ENCODE assay signal across 8 mouse cellular contexts in genomic region chr17:56303847-56304586, GRCm38 (mm10). TPM values are rescaled to one million over a fixed set of nuclear protein-coding genes. Genes with fewer than 3 reads are reported as not detected.
DNase-seq lines count a peak whose midpoint lies in the region; ATAC-seq lines count a peak whose summit lies in the region.

No protein-coding gene starts in this region.

- no peaks in the 10 kb centered on the region for H3K36me3 ChIP-seq in intestine, embryonic 16.5 days (ENCODE audit: control insufficient read depth, insufficient read depth, low read length)
- peaks cover 44% of the 10 kb centered on the region for H3K36me3 ChIP-seq in midbrain, embryonic 10.5 days

- H3K4me1 ChIP-seq in intestine, embryonic 16.5 days (ENCODE audit: control insufficient read depth, insufficient read depth, low read length) = peaks cover 39% of the 10 kb centered on the region
- H3K4me1 ChIP-seq in midbrain, embryonic 10.5 days = peaks cover 57% of the 10 kb centered on the region

- peak overlapping the region; percentile 77 for H3K4me3 ChIP-seq in intestine, embryonic 16.5 days (ENCODE audit: low read length)
- H3K4me3 ChIP-seq in midbrain, embryonic 10.5 days = peak overlapping the region; percentile 81

- H3K27ac ChIP-seq in intestine, embryonic 16.5 days (ENCODE audit: low read length) = peak overlapping the region; percentile 91
- H3K27ac ChIP-seq in midbrain, embryonic 10.5 days (replicated peaks) = peak overlapping the region; percentile 98

- no peaks in the 10 kb centered on the region for H3K9me3 ChIP-seq in intestine, embryonic 16.5 days (ENCODE audit: control insufficient read depth, low read length)
- no peaks in the 10 kb centered on the region for H3K9me3 ChIP-seq in midbrain, embryonic 10.5 days (replicated peaks)

- no peaks in the 10 kb centered on the region for H3K27me3 ChIP-seq in intestine, embryonic 16.5 days (replicated peaks; ENCODE audit: control insufficient read depth, insufficient read depth, low read length)
- H3K27me3 ChIP-seq in midbrain, embryonic 10.5 days (ENCODE audit: low read depth, poor library complexity, severe bottlenecking) = no peaks in the 10 kb centered on the region

- under 1% methylated on average over 68 of the region's 68 CpGs for WGBS in intestine, embryonic 16.5 days
- WGBS in midbrain, embryonic 10.5 days = under 1% methylated on average over 68 of the region's 68 CpGs

- peak; percentile 82 for ATAC-seq in intestine, embryonic 16.5 days

- peak; percentile 98 for DNase-seq in adrenal gland, postnatal 10 days
- DNase-seq in embryo, embryonic 9.5 days (ENCODE audit: extremely low spot score) = peak; percentile 98
- peak; percentile 95 to 97 for DNase-seq in gastrocnemius, postnatal 4 days (ENCODE audit: low spot score in 2 of 2)
- DNase-seq in left cerebral cortex, postnatal 36 days (ENCODE audit: low spot score in 2 of 2) = peak; percentile 89 to 90
- DNase-seq in midbrain, embryonic 10.5 days (ENCODE audit: low spot score) = peak; percentile 98
- peak; percentile 86 to 87 for DNase-seq in right cerebral cortex, postnatal 36 days (ENCODE audit: low spot score in 2 of 2)
- peak; percentile 95 to 98 for DNase-seq in urinary bladder, postnatal 4 days (ENCODE audit: low spot score in 2 of 2)

- peak overlapping the region; percentile 93 for H3K4me2 ChIP-seq in intestine, embryonic 16.5 days (ENCODE audit: low read depth, low read length)

- intact Hi-C loops in left cerebral cortex, postnatal 36 days (cut with DNase I) = no loop called here

- peak overlapping the region; percentile 72 for H3K9ac ChIP-seq in intestine, embryonic 16.5 days (ENCODE audit: low read depth, low read length)

RNA-seq across cellular contexts. Expression of gene Uhrf1, which starts 0.9 kb away (rescaled TPM):
- total RNA-seq in adrenal gland, postnatal 10 days (2021) = 10 to 100 TPM; 28.5 to 34.8 TPM
- total RNA-seq in gastrocnemius, postnatal 4 days (2021) = 10 to 100 TPM; 39.7 to 41.6 TPM
- 103 and 114 TPM in 2 replicates for polyA plus RNA-seq in intestine, embryonic 16.5 days (2015; fragmentation: Nextera tagmentation; extraction: Ambion mirVana)
- total RNA-seq in left cerebral cortex, postnatal 36 days (2021) = 1 to 10 TPM in 1 of 2 experiments, under 1 TPM in 1; 0.82 to 1.3 TPM
- polyA plus RNA-seq in midbrain, embryonic 10.5 days (2016; fragmentation: Nextera tagmentation; extraction: Ambion mirVana) = 291 and 321 TPM in 2 replicates

RNA-seq across cellular contexts. Expression of gene Arrdc5, which starts 3.9 kb away (rescaled TPM):
- total RNA-seq in adrenal gland, postnatal 10 days (2021) = not detected
- total RNA-seq in gastrocnemius, postnatal 4 days (2021) = not detected
- polyA plus RNA-seq in intestine, embryonic 16.5 days (2015; fragmentation: Nextera tagmentation; extraction: Ambion mirVana) = not detected in 2 replicates
- total RNA-seq in left cerebral cortex, postnatal 36 days (2021) = not detected
- polyA plus RNA-seq in midbrain, embryonic 10.5 days (2016; fragmentation: Nextera tagmentation; extraction: Ambion mirVana) = not detected in 2 replicates

RNA-seq across cellular contexts. Expression of gene Plin3, which starts 11.3 kb away (rescaled TPM):
- total RNA-seq in adrenal gland, postnatal 10 days (2021) = 10 to 100 TPM; 96.0 to 97.9 TPM
- total RNA-seq in gastrocnemius, postnatal 4 days (2021) = 10 to 100 TPM; 59.0 to 60.6 TPM
- polyA plus RNA-seq in intestine, embryonic 16.5 days (2015; fragmentation: Nextera tagmentation; extraction: Ambion mirVana) = 287 and 364 TPM in 2 replicates
- total RNA-seq in left cerebral cortex, postnatal 36 days (2021) = 10 to 100 TPM in 1 of 2 experiments, 1 to 10 TPM in 1; 9.3 to 10.1 TPM
- polyA plus RNA-seq in midbrain, embryonic 10.5 days (2016; fragmentation: Nextera tagmentation; extraction: Ambion mirVana) = 59.5 and 70.0 TPM in 2 replicates

RNA-seq across cellular contexts. Expression of gene Kdm4b, which starts 21.8 kb away (rescaled TPM):
- total RNA-seq in adrenal gland, postnatal 10 days (2021) = 10 to 100 TPM; 35.0 to 41.8 TPM
- total RNA-seq in gastrocnemius, postnatal 4 days (2021) = 10 to 100 TPM; 33.3 to 35.0 TPM
- polyA plus RNA-seq in intestine, embryonic 16.5 days (2015; fragmentation: Nextera tagmentation; extraction: Ambion mirVana) = 21.3 and 22.5 TPM in 2 replicates
- total RNA-seq in left cerebral cortex, postnatal 36 days (2021) = 10 to 100 TPM; 64.4 to 78.3 TPM
- 45.2 and 56.1 TPM in 2 replicates for polyA plus RNA-seq in midbrain, embryonic 10.5 days (2016; fragmentation: Nextera tagmentation; extraction: Ambion mirVana)

RNA-seq across cellular contexts. Expression of gene Ticam1, which starts 27.4 kb away (rescaled TPM):
- total RNA-seq in adrenal gland, postnatal 10 days (2021) = 10 to 100 TPM; 16.6 to 18.1 TPM
- total RNA-seq in gastrocnemius, postnatal 4 days (2021) = 1 to 10 TPM; 8.5 to 8.9 TPM
- 16.4 and 19.4 TPM in 2 replicates for polyA plus RNA-seq in intestine, embryonic 16.5 days (2015; fragmentation: Nextera tagmentation; extraction: Ambion mirVana)
- total RNA-seq in left cerebral cortex, postnatal 36 days (2021) = 1 to 10 TPM; 4.9 to 5.3 TPM
- polyA plus RNA-seq in midbrain, embryonic 10.5 days (2016; fragmentation: Nextera tagmentation; extraction: Ambion mirVana) = 2.4 and 3.1 TPM in 2 replicates

Comparison
In these comparisons a context has a peak if more than half of its experiments do, and no peak if none do; other contexts are left out.
1. Peak in every context shown above with its lines: DNase-seq, ATAC-seq, H3K4me3 ChIP-seq and H3K27ac ChIP-seq.
2. RNA of gene Uhrf1, which starts 0.9 kb away (total RNA-seq): 39.7 to 41.6 TPM in gastrocnemius, postnatal 4 days and 28.5 to 34.8 TPM in adrenal gland, postnatal 10 days; 0.82 to 1.3 TPM in left cerebral cortex, postnatal 36 days; every median in the first group is over 10 times any median in the second.
3. RNA of gene Plin3, which starts 11.3 kb away (total RNA-seq): 96.0 to 97.9 TPM in adrenal gland, postnatal 10 days and 59.0 to 60.6 TPM in gastrocnemius, postnatal 4 days; 9.3 to 10.1 TPM in left cerebral cortex, postnatal 36 days; every median in the first group is over 4 times any median in the second.